Mouse (Mus musculus) activated CD4-positive, CD25-positive, alpha-beta regulatory T cell (primary cell): ENCODE measurements around the gene Lypd5. TPM values are rescaled to one million over a fixed set of nuclear protein-coding genes. Genes with fewer than 3 reads are reported as not detected.

ENCODE experiments used
- polyA plus RNA-seq, 2 experiments: library from polyadenylated mRNA; unstranded; fragments of 100-300 nt; shearing (Covaris generic); gene quantifications; one replicate each; pipeline ENCODE4 v1.2.1; 2017

Gene Lypd5
- not detected for polyA plus RNA-seq

DNA sequence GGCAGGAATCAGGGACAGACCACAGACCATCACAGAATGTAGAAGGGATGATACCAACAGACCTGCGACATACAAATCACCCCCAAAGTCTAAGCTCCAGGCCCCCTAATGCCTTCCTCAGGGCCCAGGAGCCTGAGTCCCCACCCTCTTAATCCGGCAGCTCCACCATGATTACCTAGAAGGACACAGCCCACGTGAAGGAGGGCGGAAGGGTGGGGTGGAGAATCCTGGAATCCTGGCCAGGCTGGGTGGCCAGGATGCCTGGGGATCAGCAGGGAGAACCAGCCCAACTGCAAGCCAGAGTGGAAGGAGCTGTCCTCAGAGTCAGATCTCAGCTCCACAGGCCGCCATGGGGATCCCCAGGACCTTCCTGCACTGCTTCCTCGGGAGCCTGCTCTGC is at the start of gene Lypd5:
Gene Lypd5, plus strand, starts transcription at position 301 of the 400 bp plus-strand sequence.

GRCm38 (mm10) chr7:24300771-24301282 is 48.2 kb upstream of the Lypd5 start, which contains the start of gene Zfp61:
Gene Zfp61 (minus strand): TSS chr7:24301232.

DNA sequence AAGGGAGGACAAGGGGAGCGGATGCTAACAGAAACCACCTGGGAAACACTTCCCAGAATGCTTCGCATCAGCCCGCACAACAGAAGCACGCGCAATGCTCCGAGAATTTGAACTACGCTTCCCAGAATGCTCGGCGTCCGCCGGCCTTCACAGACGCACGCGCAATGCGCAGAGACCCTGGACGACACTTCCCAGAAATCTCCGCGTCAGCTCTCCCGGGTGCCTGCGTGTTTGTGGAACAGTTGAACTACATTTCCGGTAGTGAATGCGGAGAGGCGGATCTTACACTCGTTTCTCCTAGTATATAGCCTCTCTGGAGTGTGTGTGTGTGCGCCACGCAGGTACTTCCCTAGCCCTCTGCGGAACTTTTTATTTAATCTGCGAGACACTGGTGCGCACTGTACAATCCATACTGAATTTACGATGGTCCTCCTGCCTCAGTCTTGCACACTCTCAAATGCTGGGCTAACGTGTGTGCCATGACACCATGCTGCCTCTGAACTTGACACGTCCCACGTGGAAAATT is 32.4 kb upstream of the Lypd5 start, which contains the start of gene Zfp94:
Gene Zfp94, minus strand, starts transcription at position 100 of the 526 bp plus-strand sequence.

DNA sequence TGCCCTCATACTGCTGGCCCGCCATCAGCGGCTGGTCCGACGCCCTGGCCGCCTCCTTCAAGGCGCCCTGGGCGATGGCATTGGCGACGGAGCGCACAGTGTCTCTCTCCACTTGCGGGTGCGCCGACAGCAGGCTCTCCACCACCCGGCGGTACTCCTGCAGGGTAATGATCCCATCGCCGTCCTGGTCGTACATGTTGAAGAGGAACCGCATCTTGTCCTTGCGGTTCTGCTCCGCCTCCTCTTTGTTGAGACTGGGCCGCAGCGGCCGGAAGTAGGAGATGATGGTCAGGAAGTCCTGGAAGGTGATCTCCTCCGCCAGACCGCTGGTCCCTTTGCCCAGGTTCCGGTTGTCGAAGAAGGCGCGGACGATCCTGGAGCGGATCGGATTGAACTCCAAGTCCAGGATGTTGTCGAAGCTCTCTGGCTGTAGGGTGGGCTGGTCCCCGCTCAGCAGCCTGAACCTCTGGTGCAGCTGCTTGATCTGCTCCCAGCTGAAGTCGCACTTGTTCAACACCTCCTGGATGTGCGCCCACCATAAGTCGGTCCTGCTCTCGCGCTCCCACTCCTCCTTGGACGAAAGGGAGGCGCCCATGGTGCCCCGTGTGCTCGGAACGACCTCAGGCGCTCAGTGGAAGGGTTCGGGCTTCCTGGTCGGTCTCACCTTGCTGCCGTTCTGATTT is 15.6 kb upstream of the Lypd5 start, which contains the start of gene Tescl:
Gene Tescl, minus strand, starts transcription at position 633 of the 683 bp plus-strand sequence.

GRCm38 (mm10) chr7:24369731-24370541 is 20.9 kb downstream of the Lypd5 start, which contains the start of gene Kcnn4:
Gene Kcnn4 (plus strand): TSS chr7:24370263.

GRCm38 (mm10) chr7:24399256-24400081 is 50.5 kb downstream of the Lypd5 start, which contains the start of gene Smg9:
Gene Smg9 (plus strand): TSS chr7:24399619.

Other genes starting within 250 kb of the Lypd5 start
- gene Zfp112, start 236.9 kb upstream of the Lypd5 start, polyA plus RNA-seq: 1 to 10 TPM; 1.2 to 2.3 TPM
- gene Zfp235, start 215.0 kb upstream of the Lypd5 start, polyA plus RNA-seq: 10 to 100 TPM; 13.6 to 17.9 TPM
- under 1 TPM; 0.47 to 0.77 TPM for gene Zfp114, start 174.1 kb upstream of the Lypd5 start, polyA plus RNA-seq
- 1 to 10 TPM in 1 of 2 experiments, under 1 TPM in 1; 0.30 to 1.6 TPM for gene Zfp111, start 137.8 kb upstream of the Lypd5 start, polyA plus RNA-seq
- 1 to 10 TPM; 2.6 TPM for gene Zfp109, start 111.6 kb upstream of the Lypd5 start, polyA plus RNA-seq
- gene Zfp108, start 94.4 kb upstream of the Lypd5 start, polyA plus RNA-seq: under 1 TPM in 1 of 2 experiments, not detected in 1; 0.64 TPM
- 1 to 10 TPM in 1 of 2 experiments, under 1 TPM in 1; 0.38 to 4.9 TPM for gene Zfp93, start 78.8 kb upstream of the Lypd5 start, polyA plus RNA-seq
- gene Zfp61, start 48.0 kb upstream of the Lypd5 start, polyA plus RNA-seq: 10 to 100 TPM; 12.4 to 17.5 TPM
- 10 to 100 TPM in 1 of 2 experiments, 1 to 10 TPM in 1; 6.6 to 10.0 TPM for gene Zfp94, start 32.5 kb upstream of the Lypd5 start, polyA plus RNA-seq
- gene Tescl, start 15.3 kb upstream of the Lypd5 start, polyA plus RNA-seq: not detected
- 100 to 1,000 TPM; 272 to 290 TPM for gene Kcnn4, start 21.1 kb downstream of the Lypd5 start, polyA plus RNA-seq
- gene Smg9, start 50.4 kb downstream of the Lypd5 start, polyA plus RNA-seq: 10 to 100 TPM; 48.9 to 57.5 TPM
- under 1 TPM in 1 of 2 experiments, not detected in 1; 0.10 TPM for gene Irgc1, start 103.1 kb downstream of the Lypd5 start, polyA plus RNA-seq
- 1 to 10 TPM in 1 of 2 experiments, under 1 TPM in 1; 0.31 to 3.7 TPM for gene Plaur, start 113.3 kb downstream of the Lypd5 start, polyA plus RNA-seq
- gene Cadm4, start 132.8 kb downstream of the Lypd5 start, polyA plus RNA-seq: under 1 TPM in 1 of 2 experiments, not detected in 1; 0.25 TPM
- 1 to 10 TPM; 1.3 to 2.3 TPM for gene Zfp428, start 157.8 kb downstream of the Lypd5 start, polyA plus RNA-seq
- gene AC161166.1, start 163.3 kb downstream of the Lypd5 start, polyA plus RNA-seq: under 1 TPM in 1 of 2 experiments, not detected in 1; 0.17 TPM
- gene Irgq, start 181.5 kb downstream of the Lypd5 start, polyA plus RNA-seq: 1 to 10 TPM; 1.8 to 3.9 TPM
- gene Pinlyp, start 196.9 kb downstream of the Lypd5 start, polyA plus RNA-seq: not detected
- gene Xrcc1, start 197.1 kb downstream of the Lypd5 start, polyA plus RNA-seq: 10 to 100 TPM; 46.1 to 52.3 TPM
- gene Ethe1, start 238.3 kb downstream of the Lypd5 start, polyA plus RNA-seq: 10 to 100 TPM; 19.5 to 23.5 TPM
- gene Zfp575, start 238.4 kb downstream of the Lypd5 start, polyA plus RNA-seq: under 1 TPM; 0.28 to 0.32 TPM